Mouse (Mus musculus) limb, embryonic 13.5 days (tissue): ENCODE results near the gene St6galnac6. TPM values are rescaled to one million over a fixed set of nuclear protein-coding genes. Genes with fewer than 3 reads are reported as not detected.

Experiments used
- ATAC-seq: fragments of 200-750 bp; cut with Nextera tagmentation; 2 replicates; pipeline ENCODE4 v1.8.0; 2017; ENCODE audit warnings: low read depth, moderate number of reproducible peaks, moderate TSS enrichment; ENCODE audit not compliant: low FRiP score
- H3K27ac ChIP-seq: fragments of 300-500 bp; sonication (generic); 2 replicates; pipeline ENCODE4 v1.5.1; 2015; ENCODE audit warnings: inconsistent platforms, mild to moderate bottlenecking, moderate library complexity
- H3K27me3 ChIP-seq: fragments of 300-500 bp; sonication (generic); 2 replicates; pipeline ENCODE4 v1.6.1; 2015; ENCODE audit warnings: mild to moderate bottlenecking, inconsistent platforms
- H3K36me3 ChIP-seq: fragments of 300-500 bp; sonication (generic); 2 replicates; pipeline ENCODE4 v1.6.1; 2015; ENCODE audit warnings: inconsistent platforms, mild to moderate bottlenecking, moderate library complexity
- H3K4me1 ChIP-seq: fragments of 300-500 bp; sonication (generic); 2 replicates; pipeline ENCODE4 v1.6.1; 2015; ENCODE audit warnings: inconsistent platforms
- H3K4me2 ChIP-seq: fragments of 300-500 bp; sonication (generic); replicated peaks from 2 replicates; pipeline ENCODE4 v1.6.1; 2015; ENCODE audit warnings: inconsistent platforms, mild to moderate bottlenecking, moderate library complexity
- H3K4me3 ChIP-seq: fragments of 300-500 bp; sonication (generic); 2 replicates; pipeline ENCODE4 v1.5.1; 2015; ENCODE audit warnings: moderate library complexity, mild to moderate bottlenecking, inconsistent platforms
- H3K9ac ChIP-seq: fragments of 300-500 bp; sonication (generic); 2 replicates; pipeline ENCODE4 v1.6.1; 2015; ENCODE audit warnings: mild to moderate bottlenecking, inconsistent platforms
- H3K9me3 ChIP-seq: fragments of 300-500 bp; sonication (generic); 2 replicates; pipeline ENCODE4 v1.6.1; 2016; ENCODE audit warnings: inconsistent platforms
- WGBS: fragments of 180-500 bp; shearing (Covaris S2); methylation state at CpG from one replicate; pipeline ENCODE4 v1.1.7; 2015; 5-methylcytosine and 5-hydroxymethylcytosine counted together
- polyA plus RNA-seq: library from polyadenylated mRNA; unstranded; fragments of >200 nt; fragmentation: Nextera tagmentation; extraction: Ambion mirVana; gene quantifications from 2 replicates; pipeline ENCODE4 v1.2.1, GENCODE M21; 2015

St6galnac6 gene
- polyA plus RNA-seq, 1 experiment from 2014 or later = 29.5 TPM

DNA sequence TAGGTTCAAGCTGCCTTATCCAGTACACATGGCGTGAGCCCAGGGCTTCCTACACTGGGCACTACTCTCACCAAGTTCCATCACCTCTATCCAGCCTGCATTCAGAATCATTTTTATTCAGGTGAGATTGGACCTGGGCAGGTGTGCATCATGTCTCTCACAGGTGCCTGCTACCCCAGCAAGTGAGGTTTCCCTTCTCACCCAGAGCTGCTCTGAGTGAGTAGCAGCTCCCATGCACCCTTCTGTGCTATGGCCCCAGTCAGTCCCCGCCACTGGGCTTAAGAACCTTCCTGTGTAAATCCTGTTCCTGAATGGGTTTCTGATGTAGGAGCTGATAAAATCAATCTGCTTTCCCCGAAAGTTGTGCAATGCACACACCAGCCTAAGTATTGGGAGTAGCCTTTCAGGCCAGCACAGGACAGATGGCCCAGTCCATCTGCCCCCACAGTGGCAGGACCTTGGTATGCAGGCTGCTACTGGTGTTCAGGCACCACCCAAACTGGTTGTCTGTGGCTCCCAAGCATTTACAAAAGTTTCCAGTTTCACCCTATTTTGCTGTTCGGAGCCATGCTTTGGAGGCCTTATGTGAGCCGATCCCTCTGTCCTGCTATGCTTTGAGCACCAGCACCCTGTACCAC lies 24.7 kb downstream of the St6galnac6 start:
- H3K4me3 ChIP-seq = no peak overlapping the region

DNA sequence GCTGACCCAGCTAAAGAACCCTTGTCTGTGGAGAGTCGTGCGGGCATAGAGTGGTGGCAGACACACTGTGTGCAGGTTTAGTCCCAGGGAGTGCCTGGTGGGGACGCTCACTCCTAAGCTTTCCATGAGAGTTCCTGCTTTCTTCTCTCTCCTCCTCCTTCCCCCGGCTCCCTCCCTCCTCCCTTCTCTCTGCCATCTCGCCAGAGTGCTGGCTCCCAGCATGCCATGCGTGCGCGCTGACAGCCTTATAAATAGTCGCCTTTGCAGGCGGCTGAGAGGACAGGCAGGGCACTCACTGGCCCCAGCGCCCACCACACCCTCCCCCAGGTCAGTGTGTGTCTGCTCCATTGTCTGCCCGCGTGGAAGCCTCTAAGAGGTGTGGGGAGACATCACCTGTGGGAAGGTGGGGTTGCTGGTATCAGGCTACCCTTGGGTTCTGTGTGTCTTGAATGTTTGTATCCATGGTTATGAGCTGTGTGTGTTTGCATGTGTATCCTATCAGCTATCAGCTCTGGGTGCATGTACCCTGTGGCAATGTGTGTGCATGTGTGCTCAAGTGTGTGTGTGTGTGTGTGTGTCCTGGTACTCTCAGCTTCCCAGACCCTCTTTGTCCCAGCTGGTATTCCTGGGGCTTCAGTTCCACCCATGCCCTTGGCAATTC lies 25.8 kb downstream of the St6galnac6 start:
- 1% methylated on average over 13 of the region's 13 CpGs for WGBS
- no peaks in the 10 kb centered on the region for H3K36me3 ChIP-seq
- ATAC-seq = peak; percentile 37; the same call in 1 of the 2 replicates

More for the DNA sequence above, 24.7 kb downstream of the St6galnac6 start:
- WGBS = 73% methylated on average over 5 of the region's 5 CpGs
- Histone ChIP-seq H3K27ac (peak overlapping the region; percentile 81), H3K9me3 (no peaks in the 10 kb centered on the region), H3K27me3 (no peaks in the 10 kb centered on the region), H3K9ac (no peak overlapping the region), H3K4me1 (peaks cover 81% of the 10 kb centered on the region), H3K36me3 (peaks cover 2% of the 10 kb centered on the region; the same call in 1 of the 2 replicates), H3K4me2 (0 out of 2 replicates have a peak overlapping the region, but pooled peaks have one; percentile 4)
- ATAC-seq = no peak

DNA sequence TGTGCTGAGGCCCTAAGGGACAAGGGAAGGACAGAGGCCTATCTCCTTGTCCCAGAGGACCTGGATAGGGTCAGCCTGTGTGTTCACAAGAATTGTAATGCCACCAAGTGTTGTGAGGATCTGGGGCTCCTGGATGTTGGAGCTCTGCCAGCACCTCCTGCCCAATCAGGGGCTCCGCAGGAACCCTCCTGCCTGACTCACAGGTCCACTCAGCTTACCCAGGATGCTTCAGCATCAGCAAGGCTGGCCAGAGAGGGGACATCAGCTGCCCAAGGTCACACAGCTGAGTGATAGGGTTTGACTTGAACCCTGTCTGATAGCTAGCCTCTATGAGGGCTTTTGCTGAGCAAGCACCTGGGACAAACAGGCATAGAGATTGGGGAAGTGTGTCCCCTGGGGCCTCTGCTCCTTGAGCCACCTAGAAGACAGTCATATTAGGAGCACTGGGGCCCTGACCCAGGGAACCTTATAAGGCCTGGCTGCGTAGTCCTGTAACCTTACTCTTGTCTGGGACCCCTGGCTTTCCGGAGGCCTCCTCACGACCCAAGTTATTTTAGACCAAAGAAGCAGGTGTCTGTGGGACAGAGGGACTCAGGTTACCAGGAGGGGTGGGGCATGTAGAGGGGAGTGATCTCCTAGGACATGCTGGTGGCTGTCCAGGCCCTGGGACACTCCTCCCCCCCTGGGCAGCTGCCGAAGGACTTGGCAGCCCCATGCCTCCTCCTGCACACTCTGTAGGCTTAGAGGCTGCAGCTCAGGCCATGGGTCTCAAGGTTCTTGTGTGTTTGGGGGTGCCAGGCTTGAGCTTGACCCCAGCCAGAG lies 26.6 kb downstream of the St6galnac6 start:
- H3K9me3 ChIP-seq = no peaks in the 10 kb centered on the region
- H3K4me2 ChIP-seq = peak overlapping the region; percentile 62
- peaks cover 68% of the 10 kb centered on the region for H3K4me1 ChIP-seq
- no peaks in the 10 kb centered on the region for H3K36me3 ChIP-seq
- WGBS = 34% methylated on average over 5 of the region's 5 CpGs
- H3K27ac ChIP-seq = peak overlapping the region; percentile 81
- H3K4me3 ChIP-seq = peak overlapping the region; percentile 32
- H3K27me3 ChIP-seq = no peaks in the 10 kb centered on the region
- ATAC-seq = peak; percentile 9; the same call in 1 of the 2 replicates
- peak overlapping the region; percentile 59 for H3K9ac ChIP-seq

More for the DNA sequence above, 25.8 kb downstream of the St6galnac6 start:
- peak overlapping the region; percentile 81 for H3K27ac ChIP-seq
- no peaks in the 10 kb centered on the region for H3K27me3 ChIP-seq
- no peaks in the 10 kb centered on the region for H3K9me3 ChIP-seq
- H3K9ac ChIP-seq = peak overlapping the region; percentile 59
- peak overlapping the region; percentile 62 for H3K4me2 ChIP-seq
- H3K4me3 ChIP-seq = peak overlapping the region; percentile 32
- H3K4me1 ChIP-seq = peaks cover 75% of the 10 kb centered on the region

DNA sequence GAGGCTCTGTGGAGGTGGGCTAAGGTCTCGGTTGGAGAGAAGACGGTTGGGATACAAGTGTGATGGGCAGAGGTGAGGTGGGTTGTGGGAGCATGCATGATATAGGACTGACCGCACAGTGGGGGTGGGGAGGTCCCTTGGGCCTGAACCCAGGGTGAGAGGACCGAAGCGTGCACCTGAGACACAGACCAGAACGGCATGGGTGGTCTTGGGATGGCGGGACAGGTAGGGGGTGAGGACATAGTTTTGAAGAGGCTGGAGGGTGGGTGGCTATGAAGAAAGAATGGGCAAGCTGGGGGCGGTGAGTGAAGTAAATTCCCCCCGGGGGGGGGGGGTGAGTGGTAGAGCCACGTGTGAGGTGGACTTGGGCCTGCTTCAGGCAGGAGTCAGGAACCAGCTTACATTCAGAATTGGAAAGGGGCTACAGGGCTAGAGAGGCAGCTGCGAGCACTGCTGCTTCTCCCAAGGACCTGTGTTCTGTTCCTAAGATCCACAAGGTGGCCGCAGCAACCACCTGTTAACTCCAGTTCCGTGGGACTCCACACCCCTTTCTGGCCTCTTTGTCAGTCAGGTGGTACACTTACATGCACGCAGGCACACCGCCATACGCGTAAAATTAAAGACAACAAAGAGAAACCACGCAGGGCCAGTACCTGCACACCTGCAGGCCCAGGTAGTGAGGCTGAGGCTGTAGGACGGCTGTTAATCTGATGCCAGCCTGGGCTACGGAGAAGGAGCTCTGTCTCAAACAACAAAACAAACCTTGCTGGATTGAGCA lies 27.9 kb downstream of the St6galnac6 start:
- WGBS = 56% methylated on average over 20 of the region's 20 CpGs
- peaks cover 55% of the 10 kb centered on the region for H3K4me1 ChIP-seq
- H3K36me3 ChIP-seq = no peaks in the 10 kb centered on the region
- peak overlapping the region; percentile 6; the same call in 1 of the 2 replicates for H3K27ac ChIP-seq
- no peak for ATAC-seq
- no peak overlapping the region for H3K4me3 ChIP-seq
- H3K4me2 ChIP-seq = no peak overlapping the region
- H3K9me3 ChIP-seq = no peaks in the 10 kb centered on the region
- H3K27me3 ChIP-seq = no peaks in the 10 kb centered on the region
- H3K9ac ChIP-seq = no peak overlapping the region

DNA sequence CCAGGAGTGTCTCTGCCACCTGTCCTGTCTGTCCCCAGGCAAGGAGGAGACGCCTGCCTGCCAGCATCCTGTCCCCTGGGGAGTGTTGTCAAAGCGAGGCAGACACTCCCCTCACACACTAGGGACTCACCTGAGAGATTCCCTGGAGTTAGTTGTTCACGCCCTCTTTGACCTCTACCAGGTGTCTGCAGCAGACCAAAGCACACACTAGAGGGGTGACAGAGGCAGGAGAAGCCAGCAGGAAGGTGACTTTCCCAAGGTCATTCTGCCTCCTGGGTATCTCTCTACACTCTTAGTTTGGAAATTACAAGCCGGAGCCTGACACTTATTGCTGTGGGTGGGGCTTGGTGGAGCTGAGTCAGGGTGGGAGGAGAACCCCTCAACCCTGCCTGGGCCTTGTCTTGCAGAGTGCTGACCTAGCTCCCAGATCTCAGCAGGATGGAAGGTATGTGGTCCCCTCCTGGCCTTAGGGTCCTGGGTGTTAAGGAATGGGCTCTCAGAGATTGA lies 28.6 kb downstream of the St6galnac6 start:
- Histone ChIP-seq H3K9me3 (no peaks in the 10 kb centered on the region), H3K9ac (no peak overlapping the region; the same call in 1 of the 2 replicates), H3K27me3 (no peaks in the 10 kb centered on the region), H3K4me1 (peaks cover 55% of the 10 kb centered on the region), H3K4me2 (peak overlapping the region; percentile 22; the same call in 1 of the 2 replicates), H3K36me3 (no peaks in the 10 kb centered on the region), H3K4me3 (no peak overlapping the region), H3K27ac (peak overlapping the region; percentile 52; the same call in 1 of the 2 replicates)
- 51% methylated on average over 4 of the region's 4 CpGs for WGBS
- no peak for ATAC-seq

DNA sequence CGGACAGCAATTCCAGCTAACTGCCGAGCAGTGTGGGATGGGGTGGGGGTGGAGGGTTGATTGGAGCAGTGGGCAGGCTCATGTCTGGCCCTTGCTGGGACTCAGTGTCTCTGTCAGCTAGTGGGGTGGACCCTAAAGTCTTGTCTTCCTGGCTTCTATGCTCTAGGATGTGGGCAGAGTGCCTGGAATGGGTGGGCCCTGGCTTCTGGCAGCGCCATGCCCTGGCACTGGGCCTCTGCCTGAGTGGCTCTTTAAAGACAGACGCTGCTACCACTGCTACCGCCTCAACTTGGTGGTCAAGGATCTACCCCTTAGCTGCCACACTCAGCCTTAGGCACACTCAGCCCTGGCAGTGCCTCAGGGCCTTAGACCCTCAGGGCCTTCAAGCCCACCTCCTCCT lies 29.2 kb downstream of the St6galnac6 start:
- Histone ChIP-seq H3K9me3 (no peaks in the 10 kb centered on the region), H3K27me3 (no peaks in the 10 kb centered on the region), H3K36me3 (no peaks in the 10 kb centered on the region), H3K4me2 (peak overlapping the region; percentile 22), H3K27ac (peak overlapping the region; percentile 52; the same call in 1 of the 2 replicates), H3K4me1 (peaks cover 55% of the 10 kb centered on the region), H3K9ac (peak overlapping the region; percentile 19; the same call in 1 of the 2 replicates), H3K4me3 (no peak overlapping the region)
- no peak for ATAC-seq
- WGBS = 31% methylated on average over 5 of the region's 5 CpGs

DNA sequence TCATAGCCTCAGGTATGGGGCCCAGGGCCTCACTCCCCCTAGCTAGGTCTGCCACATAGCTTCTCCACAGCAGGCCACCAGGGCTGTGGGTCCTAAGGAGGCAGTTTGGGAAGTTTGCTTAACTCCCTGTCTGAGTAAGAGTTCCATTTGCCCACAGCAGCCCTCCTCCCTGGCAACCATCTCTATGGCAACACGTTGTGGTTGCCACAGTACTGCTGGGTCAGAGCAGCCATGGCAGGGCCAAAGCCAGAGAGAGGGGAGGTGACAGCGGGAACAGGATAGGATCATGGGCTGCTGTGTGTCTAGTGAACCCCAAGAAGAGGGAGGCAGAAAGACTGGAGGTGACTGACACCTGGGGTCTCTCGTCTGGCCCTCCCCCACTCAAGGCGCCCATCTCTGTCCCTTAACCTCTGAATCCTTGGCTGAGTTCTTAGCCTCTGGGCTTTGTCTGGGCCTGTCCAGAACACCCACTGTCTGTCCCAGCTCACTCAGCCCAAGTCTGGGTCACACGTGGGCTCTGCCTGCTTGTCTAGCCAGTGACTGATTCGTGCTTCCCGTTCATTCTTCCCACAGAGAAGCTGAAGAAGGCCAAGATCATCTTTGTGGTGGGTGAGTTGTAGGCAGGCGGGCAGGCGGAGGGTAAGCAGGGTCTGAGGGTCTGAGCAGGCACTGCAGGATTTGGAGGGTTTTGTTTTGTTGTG lies 29.9 kb downstream of the St6galnac6 start:
- WGBS = 44% methylated on average over 9 of the region's 9 CpGs
- Histone ChIP-seq H3K27ac (peak overlapping the region; percentile 52; the same call in 1 of the 2 replicates), H3K4me1 (peaks cover 52% of the 10 kb centered on the region), H3K36me3 (no peaks in the 10 kb centered on the region), H3K9me3 (no peaks in the 10 kb centered on the region), H3K27me3 (no peaks in the 10 kb centered on the region), H3K4me2 (peak overlapping the region; percentile 22; the same call in 1 of the 2 replicates), H3K4me3 (no peak overlapping the region), H3K9ac (0 out of 2 replicates have a peak overlapping the region, but pooled peaks have one; percentile 19)
- ATAC-seq = no peak

DNA sequence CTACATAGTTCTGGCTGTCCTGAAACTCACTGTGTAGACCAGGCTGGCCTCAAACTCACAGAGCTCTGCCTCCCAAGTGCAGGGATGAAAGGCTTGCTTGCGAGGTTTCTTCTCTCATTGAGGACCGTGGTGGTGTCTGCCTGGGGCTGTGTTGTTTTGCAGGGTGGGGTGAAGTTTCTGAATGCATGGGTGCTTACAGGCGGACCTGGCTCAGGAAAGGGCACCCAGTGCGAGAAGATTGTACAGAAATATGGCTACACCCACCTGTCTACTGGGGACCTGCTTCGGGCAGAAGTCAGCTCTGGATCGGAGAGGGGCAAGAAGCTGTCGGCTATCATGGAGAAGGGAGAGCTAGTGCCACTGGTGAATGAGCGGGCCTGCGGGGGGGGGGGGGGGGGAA lies 30.5 kb downstream of the St6galnac6 start:
- Histone ChIP-seq H3K27me3 (no peaks in the 10 kb centered on the region), H3K4me1 (peaks cover 46% of the 10 kb centered on the region), H3K4me2 (no peak overlapping the region), H3K9ac (no peak overlapping the region), H3K4me3 (no peak overlapping the region), H3K9me3 (no peaks in the 10 kb centered on the region), H3K36me3 (no peaks in the 10 kb centered on the region), H3K27ac (no peak overlapping the region)
- no peak for ATAC-seq
- WGBS = 82% methylated on average over 7 of the region's 9 CpGs

DNA sequence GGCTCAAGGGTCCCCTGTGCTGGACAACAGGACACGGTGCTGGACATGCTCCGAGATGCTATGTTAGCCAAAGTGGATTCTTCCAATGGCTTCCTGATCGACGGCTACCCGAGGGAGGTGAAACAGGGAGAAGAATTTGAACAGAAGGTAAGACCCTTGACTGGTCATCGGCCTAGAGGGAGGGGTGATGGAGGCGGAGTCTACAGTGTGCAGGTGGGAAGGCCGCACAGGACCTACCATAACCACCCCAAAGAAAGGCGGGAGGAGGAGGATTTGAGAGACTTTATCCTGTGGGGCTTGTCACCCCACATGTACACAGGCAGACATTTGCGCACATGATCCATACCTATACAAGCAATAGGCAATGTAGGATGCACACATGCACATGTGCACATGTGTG lies 31.5 kb downstream of the St6galnac6 start:
- H3K4me3 ChIP-seq = no peak overlapping the region
- H3K9me3 ChIP-seq = no peaks in the 10 kb centered on the region
- H3K4me1 ChIP-seq = peaks cover 36% of the 10 kb centered on the region
- H3K27ac ChIP-seq = no peak overlapping the region
- 87% methylated on average over 10 of the region's 10 CpGs for WGBS
- ATAC-seq = no peak
- no peaks in the 10 kb centered on the region for H3K27me3 ChIP-seq
- H3K4me2 ChIP-seq = no peak overlapping the region
- H3K9ac ChIP-seq = no peak overlapping the region
- no peaks in the 10 kb centered on the region for H3K36me3 ChIP-seq

DNA sequence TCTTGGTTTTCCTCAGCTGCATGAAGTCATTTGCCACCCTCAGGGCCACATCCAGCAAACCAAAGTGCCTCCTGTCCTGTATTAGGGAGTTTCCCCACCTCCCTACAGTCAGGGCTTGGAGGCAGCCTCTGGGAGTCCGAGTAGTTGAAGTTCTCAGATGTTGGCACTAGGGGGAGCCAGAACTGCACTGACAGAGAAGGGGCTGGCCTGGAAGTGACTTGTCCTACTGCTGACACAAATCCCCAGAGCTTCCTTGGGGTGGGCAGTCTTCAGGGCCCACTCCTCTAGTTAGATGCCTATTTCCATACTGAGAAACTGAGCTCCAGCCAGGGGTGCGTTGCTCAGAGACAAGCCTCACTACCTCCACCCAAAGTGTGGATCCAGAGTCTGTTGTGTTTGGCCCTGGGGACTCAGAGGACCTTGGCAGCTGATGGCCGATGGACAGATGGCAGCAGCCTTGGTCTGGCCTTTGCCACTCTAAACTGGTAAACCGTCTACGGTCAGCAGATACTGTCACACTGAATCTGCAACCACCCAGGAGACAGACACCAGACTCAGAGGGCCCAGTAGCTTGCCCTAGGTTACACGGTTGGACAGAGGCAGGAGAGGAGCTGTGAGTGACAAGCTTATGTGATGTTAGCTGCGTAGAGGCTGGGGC lies 32.4 kb downstream of the St6galnac6 start:
- Histone ChIP-seq H3K4me1 (peaks cover 28% of the 10 kb centered on the region), H3K9ac (no peak overlapping the region), H3K27ac (peak overlapping the region; percentile 15; the same call in 1 of the 2 replicates), H3K4me2 (no peak overlapping the region), H3K4me3 (no peak overlapping the region), H3K36me3 (no peaks in the 10 kb centered on the region), H3K27me3 (no peaks in the 10 kb centered on the region), H3K9me3 (no peaks in the 10 kb centered on the region)
- 0 out of 2 replicates have a peak, but pooled peaks have one; percentile 39 for ATAC-seq
- WGBS = 56% methylated on average over 7 of the region's 7 CpGs
